Mouse (Mus musculus): Measurements from ENCODE around the gene Gm5737. TPM values are rescaled to one million over a fixed set of nuclear protein-coding genes. Genes with fewer than 3 reads are reported as not detected.

Gene Gm5737
- polyA plus RNA-seq, 1 experiment from 2014 or later: not detected

- DNase-seq (ENCODE audit: low spot score, missing footprints) (no peak), ATAC-seq (ENCODE audit: low FRiP score) (no peak)
- 97% methylated on average over 3 of the region's 3 CpGs for WGBS
- Histone ChIP-seq H3K36me3 (ENCODE audit: control insufficient read depth, insufficient read depth, low read length) (no peaks in the 10 kb centered on the region), H3K27ac (ENCODE audit: low read depth, low read length) (no peak overlapping the region), H3K4me2 (no peak overlapping the region), H3K9ac (ENCODE audit: low read length) (no peak overlapping the region), H3K4me1 (ENCODE audit: control insufficient read depth, insufficient read depth, low read length) (no peaks in the 10 kb centered on the region), H3K4me3 (ENCODE audit: low read depth, low read length) (no peak overlapping the region), H3K27me3 (ENCODE audit: control insufficient read depth, insufficient read depth, low read length) (no peaks in the 10 kb centered on the region), H3K9me3 (ENCODE audit: control insufficient read depth, low read length) (no peaks in the 10 kb centered on the region)
Measured at GRCm38 (mm10) chr7:120879972-120880371, 67.8 kb downstream of the Gm5737 start.

DNA sequence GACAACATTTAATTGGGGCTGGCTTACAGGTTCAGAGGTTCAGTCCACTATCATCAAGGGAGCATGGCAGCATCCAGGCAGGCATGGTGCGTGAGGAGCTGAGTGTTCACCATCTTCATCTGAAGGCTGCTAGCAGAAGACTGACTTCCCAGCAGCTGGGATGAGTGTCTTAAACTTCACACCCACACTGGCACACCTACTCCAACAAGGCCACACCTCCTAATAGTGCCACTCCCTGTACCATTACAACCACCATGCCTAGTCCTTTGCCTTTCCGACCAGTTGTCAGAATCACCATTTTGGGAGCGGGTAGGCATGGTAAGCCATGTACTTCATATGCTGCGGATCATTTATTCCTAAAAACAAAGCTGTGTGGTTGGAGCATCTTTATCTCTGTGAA lies 68.6 kb downstream of the Gm5737 start:
- H3K4me3 ChIP-seq (ENCODE audit: low read depth, low read length): no peak overlapping the region
- no peaks in the 10 kb centered on the region for H3K9me3 ChIP-seq (ENCODE audit: control insufficient read depth, low read length)
- H3K27ac ChIP-seq (ENCODE audit: low read depth, low read length): no peak overlapping the region
- WGBS: 97% methylated on average over 4 of the region's 4 CpGs
- no peaks in the 10 kb centered on the region for H3K27me3 ChIP-seq (ENCODE audit: control insufficient read depth, insufficient read depth, low read length)
- no peak overlapping the region for H3K9ac ChIP-seq (ENCODE audit: low read length)
- no peak for ATAC-seq (ENCODE audit: low FRiP score)
- no peak overlapping the region for H3K4me2 ChIP-seq
- no peak for DNase-seq (ENCODE audit: low spot score, missing footprints)
- no peaks in the 10 kb centered on the region for H3K4me1 ChIP-seq (ENCODE audit: control insufficient read depth, insufficient read depth, low read length)
- H3K36me3 ChIP-seq (ENCODE audit: control insufficient read depth, insufficient read depth, low read length): no peaks in the 10 kb centered on the region

Other genes starting within 250 kb of the Gm5737 start
- gene Uqcrc2, start 177.2 kb upstream of the Gm5737 start, polyA plus RNA-seq (2014; fragmentation: Nextera tagmentation; extraction: Ambion mirVana): 201 and 211 TPM in 2 replicates
- 0.38 and 0.39 TPM in 2 replicates for gene Pdzd9, start 142.0 kb upstream of the Gm5737 start, polyA plus RNA-seq (2014; fragmentation: Nextera tagmentation; extraction: Ambion mirVana)
- 12.5 and 15.0 TPM in 2 replicates for gene Mosmo, start 134.7 kb upstream of the Gm5737 start, polyA plus RNA-seq (2014; fragmentation: Nextera tagmentation; extraction: Ambion mirVana)
- 0.08 and 0.37 TPM in 2 replicates for gene Vwa3a, start 73.0 kb upstream of the Gm5737 start, polyA plus RNA-seq (2014; fragmentation: Nextera tagmentation; extraction: Ambion mirVana)
- gene Eef2k, start 30.5 kb downstream of the Gm5737 start, polyA plus RNA-seq (2014; fragmentation: Nextera tagmentation; extraction: Ambion mirVana): 9.9 and 10.5 TPM in 2 replicates
- 19.0 and 19.9 TPM in 2 replicates for gene Polr3e, start 105.4 kb downstream of the Gm5737 start, polyA plus RNA-seq (2014; fragmentation: Nextera tagmentation; extraction: Ambion mirVana)
- gene Cdr2, start 169.9 kb downstream of the Gm5737 start, polyA plus RNA-seq (2014; fragmentation: Nextera tagmentation; extraction: Ambion mirVana): 17.6 and 18.0 TPM in 2 replicates
- gene Mfsd13b, start 170.1 kb downstream of the Gm5737 start, polyA plus RNA-seq (2014; fragmentation: Nextera tagmentation; extraction: Ambion mirVana): 0.19 and 0.29 TPM in 2 replicates
- 284 and 290 TPM in 2 replicates for gene Mettl9, start 222.1 kb downstream of the Gm5737 start, polyA plus RNA-seq (2014; fragmentation: Nextera tagmentation; extraction: Ambion mirVana)